Mouse (Mus musculus) kidney, adult 2 months (tissue): Measurements from ENCODE around the gene Zmym4. TPM values are rescaled to one million over a fixed set of nuclear protein-coding genes. Genes with fewer than 3 reads are reported as not detected.

Experiments
- DNase-seq: peaks from one replicate; pipeline ENCODE4 v3.0.0; 2021
- H3K27ac ChIP-seq: fragments of 200-500 bp; 2 replicates; pipeline ENCODE4 v1.5.1; 2012; ENCODE audit warnings: low read depth, low read length, control low read depth, inconsistent platforms; ENCODE audit not compliant: insufficient read depth
- H3K27me3 ChIP-seq: fragments of 200-500 bp; replicated peaks from 2 replicates; pipeline ENCODE4 v1.6.1; 2012; ENCODE audit warnings: mild to moderate bottlenecking, moderate library complexity, low read length, inconsistent platforms; ENCODE audit not compliant: control insufficient read depth, insufficient read depth
- H3K36me3 ChIP-seq: fragments of 200-500 bp; 2 replicates; pipeline ENCODE4 v1.6.1; 2012; ENCODE audit warnings: mild to moderate bottlenecking, moderate library complexity, low read length, inconsistent platforms; ENCODE audit not compliant: control insufficient read depth, insufficient read depth
- H3K4me1 ChIP-seq: fragments of 200-500 bp; 2 replicates; pipeline ENCODE4 v1.6.1; 2011; ENCODE audit warnings: low read length; ENCODE audit not compliant: control insufficient read depth, insufficient read depth
- H3K4me3 ChIP-seq: fragments of 200-500 bp; 2 replicates; pipeline ENCODE4 v1.5.1; 2011; ENCODE audit warnings: mild to moderate bottlenecking, low read depth, low read length, control low read depth; ENCODE audit not compliant: insufficient read depth
- CTCF ChIP-seq: fragments of 200-500 bp; conservative IDR thresholded peaks from 2 replicates; pipeline ENCODE4 v1.5.1; 2011; ENCODE audit warnings: low read depth, mild to moderate bottlenecking, control low read depth, low read length, moderate library complexity, mixed read lengths; ENCODE audit not compliant: insufficient read depth, insufficient read length
- POLR2A ChIP-seq: fragments of 200-500 bp; IDR thresholded peaks from one replicate; pipeline ENCODE4 v1.6.1; 2011; ENCODE audit warnings: low read depth, low read length, control low read depth
- WGBS: fragments of 180-500 bp; shearing (Covaris S2); methylation state at CpG from one replicate; pipeline ENCODE4 v1.1.7; 2018; 5-methylcytosine and 5-hydroxymethylcytosine counted together
- polyA plus RNA-seq: library from polyadenylated mRNA; depleted of rRNA; stranded (reverse); fragments of >200 nt; gene quantifications from 2 replicates; pipeline ENCODE4 v1.2.3, GENCODE M21; 2012

The Zmym4 gene
- polyA plus RNA-seq, 1 experiment: 6.0 TPM

- no peak overlapping the region for H3K27ac ChIP-seq
- peaks cover 3% of the 10 kb centered on the region for H3K36me3 ChIP-seq
- TF ChIP-seq POLR2A: no peak
- DNase-seq: no peak
- H3K4me3 ChIP-seq: no peak overlapping the region
- H3K27me3 ChIP-seq: no peaks in the 10 kb centered on the region
- no peaks in the 10 kb centered on the region for H3K4me1 ChIP-seq
- 94% methylated on average over 1 of the region's 1 CpGs for WGBS
Measured at GRCm38 (mm10) chr4:126927701-126928100, 40.2 kb downstream of the Zmym4 start.

GRCm38 (mm10) chr4:126889879-126890278 is 78.1 kb downstream of the Zmym4 start:
- Histone ChIP-seq H3K4me1 (no peaks in the 10 kb centered on the region), H3K27ac (no peak overlapping the region), H3K36me3 (peaks cover 2% of the 10 kb centered on the region; the same call in 1 of the 2 replicates), H3K4me3 (no peak overlapping the region), H3K27me3 (no peaks in the 10 kb centered on the region)
- no peak for DNase-seq
- TF ChIP-seq CTCF (no peak), POLR2A (no peak)
- 78% methylated on average over 8 of the region's 8 CpGs for WGBS

- Histone ChIP-seq H3K27ac (no peak overlapping the region), H3K27me3 (no peaks in the 10 kb centered on the region), H3K4me3 (no peak overlapping the region), H3K36me3 (peaks cover 1% of the 10 kb centered on the region; the same call in 1 of the 2 replicates), H3K4me1 (no peaks in the 10 kb centered on the region)
- no peak for DNase-seq
- TF ChIP-seq CTCF: 0 out of 2 replicates have a peak, but pooled peaks have one; percentile 16
- TF ChIP-seq POLR2A: no peak
- 77% methylated on average over 1 of the region's 1 CpGs for WGBS
Measured at GRCm38 (mm10) chr4:126885953-126886352, 82.0 kb downstream of the Zmym4 start.

GRCm38 (mm10) chr4:126883602-126884001 is 84.3 kb downstream of the Zmym4 start:
- Histone ChIP-seq H3K4me3 (no peak overlapping the region), H3K4me1 (no peaks in the 10 kb centered on the region), H3K27me3 (no peaks in the 10 kb centered on the region), H3K27ac (no peak overlapping the region), H3K36me3 (no peaks in the 10 kb centered on the region)
- WGBS: 94% methylated on average over 5 of the region's 5 CpGs
- TF ChIP-seq POLR2A (no peak), CTCF (no peak)
- DNase-seq: no peak

GRCm38 (mm10) chr4:126879560-126880275 is 88.2 kb downstream of the Zmym4 start:
- Histone ChIP-seq H3K4me1 (no peaks in the 10 kb centered on the region), H3K27me3 (no peaks in the 10 kb centered on the region), H3K27ac (no peak overlapping the region), H3K4me3 (no peak overlapping the region), H3K36me3 (0 out of 2 replicates have a peak, but pooled peaks cover 3% of the 10 kb centered on the region)
- TF ChIP-seq POLR2A: no peak
- TF ChIP-seq CTCF: no peak
- DNase-seq: no peak
- 71% methylated on average over 5 of the region's 5 CpGs for WGBS

- 0 out of 2 replicates have a peak, but pooled peaks cover 2% of the 10 kb centered on the region for H3K36me3 ChIP-seq
- TF ChIP-seq POLR2A (no peak), CTCF (no peak)
- WGBS: 57% methylated on average over 7 of the region's 7 CpGs
Measured at GRCm38 (mm10) chr4:126872717-126873116, 95.2 kb downstream of the Zmym4 start.

GRCm38 (mm10) chr4:126868699-126869098 is 99.2 kb downstream of the Zmym4 start:
- Histone ChIP-seq H3K4me1 (no peaks in the 10 kb centered on the region), H3K4me3 (no peak overlapping the region), H3K27ac (no peak overlapping the region), H3K36me3 (no peaks in the 10 kb centered on the region), H3K27me3 (no peaks in the 10 kb centered on the region)
- no peak for DNase-seq
- no peak for TF ChIP-seq CTCF
- TF ChIP-seq POLR2A: no peak
- 92% methylated on average over 12 of the region's 12 CpGs for WGBS

More at GRCm38 (mm10) chr4:126872717-126873116, 95.2 kb downstream of the Zmym4 start:
- no peak overlapping the region for H3K27ac ChIP-seq
- H3K4me3 ChIP-seq: no peak overlapping the region
- DNase-seq: peak; percentile 24
- H3K27me3 ChIP-seq: no peaks in the 10 kb centered on the region
- no peaks in the 10 kb centered on the region for H3K4me1 ChIP-seq
